Mouse (Mus musculus) Muller cell, postnatal 12 days (primary cell): ENCODE data around the gene Paqr8.

Source experiments
- DNase-seq: peaks from one replicate; pipeline ENCODE4 v3.0.0-alpha.2; 2015; ENCODE audit errors: inconsistent ontology term

Gene Paqr8

GRCm38 (mm10) chr1:20973389-20973788, 83.0 kb downstream of the Paqr8 start:
- no peak for DNase-seq

- no peak for DNase-seq
Measured at GRCm38 (mm10) chr1:20974341-20975135, 84.1 kb downstream of the Paqr8 start.

- no peak for DNase-seq
Measured at GRCm38 (mm10) chr1:20980553-20980952, 90.1 kb downstream of the Paqr8 start.

- DNase-seq = no peak
Measured at GRCm38 (mm10) chr1:20981764-20982163, 91.4 kb downstream of the Paqr8 start.

GRCm38 (mm10) chr1:20984103-20984502, 93.7 kb downstream of the Paqr8 start:
- no peak for DNase-seq

- DNase-seq = no peak
Measured at GRCm38 (mm10) chr1:20984582-20984981, 94.2 kb downstream of the Paqr8 start.

GRCm38 (mm10) chr1:20986378-20987056, 96.1 kb downstream of the Paqr8 start:
- DNase-seq = no peak
